Mouse (Mus musculus) embryonic facial prominence, embryonic 13.5 days (tissue): ENCODE results near the gene Lyrm1. TPM values are rescaled to one million over a fixed set of nuclear protein-coding genes. Genes with fewer than 3 reads are reported as not detected.

Experiments used
- ATAC-seq: fragments of 200-750 bp; cut with Nextera tagmentation; 2 replicates; pipeline ENCODE4 v1.8.0; 2017; ENCODE audit warnings: low read depth; ENCODE audit not compliant: insufficient number of reproducible peaks, insufficient read depth, low FRiP score, low TSS enrichment
- H3K27ac ChIP-seq: fragments of 300-500 bp; sonication (generic); 2 replicates; pipeline ENCODE4 v1.5.1; 2015; ENCODE audit warnings: moderate library complexity, mild to moderate bottlenecking, inconsistent platforms
- H3K27me3 ChIP-seq: fragments of 300-500 bp; sonication (generic); 2 replicates; pipeline ENCODE4 v1.6.1; 2015; ENCODE audit warnings: mild to moderate bottlenecking, inconsistent platforms
- H3K36me3 ChIP-seq: fragments of 300-500 bp; sonication (generic); 2 replicates; pipeline ENCODE4 v1.6.1; 2015; ENCODE audit warnings: mild to moderate bottlenecking, inconsistent platforms
- H3K4me1 ChIP-seq: fragments of 300-500 bp; sonication (generic); 2 replicates; pipeline ENCODE4 v1.6.1; 2015; ENCODE audit warnings: inconsistent platforms
- H3K4me2 ChIP-seq: fragments of 300-500 bp; sonication (generic); 2 replicates; pipeline ENCODE4 v1.6.1; 2015; ENCODE audit warnings: moderate library complexity, mild to moderate bottlenecking, inconsistent platforms
- H3K4me3 ChIP-seq: fragments of 300-500 bp; sonication (generic); 2 replicates; pipeline ENCODE4 v1.5.1; 2015; ENCODE audit warnings: mild to moderate bottlenecking, inconsistent platforms
- H3K9ac ChIP-seq: fragments of 300-500 bp; sonication (generic); 2 replicates; pipeline ENCODE4 v1.6.1; 2015; ENCODE audit warnings: mild to moderate bottlenecking, inconsistent platforms
- H3K9me3 ChIP-seq: fragments of 300-500 bp; sonication (generic); 2 replicates; pipeline ENCODE4 v1.6.1; 2016; ENCODE audit warnings: inconsistent platforms
- WGBS: fragments of 180-500 bp; shearing (Covaris S2); methylation state at CpG from one replicate; pipeline ENCODE4 v1.1.7; 2015; ENCODE audit warnings: mixed read lengths; 5-methylcytosine and 5-hydroxymethylcytosine counted together
- polyA plus RNA-seq: library from polyadenylated mRNA; unstranded; fragments of >200 nt; fragmentation: Nextera tagmentation; extraction: Ambion mirVana; gene quantifications from 2 replicates; pipeline ENCODE4 v1.2.1, GENCODE M21; 2015

Lyrm1 gene
- polyA plus RNA-seq, 1 experiment from 2014 or later = 12.4 TPM

DNA sequence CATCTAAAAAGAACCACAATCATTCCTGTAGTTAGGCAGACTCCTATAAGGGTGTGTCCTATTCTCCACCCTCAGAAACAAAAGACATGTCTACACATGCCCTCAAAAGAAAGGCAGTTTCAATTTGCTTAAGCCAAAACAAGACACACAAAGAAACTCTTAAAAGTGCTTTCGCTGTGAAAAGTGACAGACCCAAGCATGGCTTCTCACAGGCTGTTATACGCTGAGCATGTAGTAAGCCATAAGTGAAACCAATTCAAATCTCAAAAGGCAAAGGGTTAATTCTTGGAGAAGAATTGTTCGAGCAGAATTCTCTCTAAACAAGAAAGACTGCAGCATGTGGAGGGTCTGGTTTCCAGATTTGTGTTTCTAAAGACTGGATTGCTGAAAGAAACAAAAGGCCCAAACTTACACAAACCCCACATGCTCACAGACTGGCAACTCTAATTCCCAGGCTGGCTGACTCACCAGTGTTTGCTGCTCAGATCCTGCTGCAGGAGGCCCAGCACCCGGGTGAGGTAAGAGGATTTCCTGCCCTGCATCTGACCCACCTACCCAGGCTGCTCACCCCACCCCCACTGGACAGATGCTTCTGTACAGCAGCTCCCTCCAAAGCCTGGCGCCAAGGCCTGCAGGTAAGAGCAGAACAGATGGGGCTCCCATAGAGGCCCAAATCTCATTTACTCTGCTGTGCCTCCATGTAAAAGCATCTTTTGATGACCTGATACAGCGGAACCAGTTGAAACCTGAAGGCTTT lies 34.1 kb upstream of the Lyrm1 start:
- Histone ChIP-seq H3K9ac (peak overlapping the region; percentile 46; the same call in 1 of the 2 replicates), H3K36me3 (peaks cover 22% of the 10 kb centered on the region), H3K4me2 (peak overlapping the region; percentile 31), H3K9me3 (no peaks in the 10 kb centered on the region), H3K27me3 (no peaks in the 10 kb centered on the region), H3K4me3 (no peak overlapping the region), H3K4me1 (peaks cover 21% of the 10 kb centered on the region), H3K27ac (peak overlapping the region; percentile 91)
- peak; percentile 80; the same call in 1 of the 2 replicates for ATAC-seq
- WGBS = 20% methylated on average over 6 of the region's 6 CpGs

DNA sequence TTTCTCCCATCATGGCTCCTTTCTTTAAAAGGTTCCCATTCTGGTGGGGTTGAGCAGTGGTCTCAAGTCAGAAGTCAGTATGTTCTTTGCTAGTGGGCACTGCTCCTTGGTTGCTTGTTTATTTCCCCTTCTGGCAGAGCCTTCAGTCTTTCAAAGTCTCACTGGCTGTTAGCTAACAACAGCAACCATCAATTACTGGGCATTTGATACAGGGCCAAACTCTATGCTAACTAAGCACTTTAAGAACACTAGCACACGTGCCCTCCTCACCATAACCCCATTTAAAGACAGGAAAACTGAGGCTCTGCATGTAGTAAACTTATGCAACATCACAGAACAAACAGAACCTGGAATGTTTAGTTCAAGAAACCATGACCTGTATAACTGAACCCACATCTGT lies 33.5 kb upstream of the Lyrm1 start:
- WGBS = 25% methylated on average over 1 of the region's 1 CpGs
- H3K9ac ChIP-seq = peak overlapping the region; percentile 46; the same call in 1 of the 2 replicates

DNA sequence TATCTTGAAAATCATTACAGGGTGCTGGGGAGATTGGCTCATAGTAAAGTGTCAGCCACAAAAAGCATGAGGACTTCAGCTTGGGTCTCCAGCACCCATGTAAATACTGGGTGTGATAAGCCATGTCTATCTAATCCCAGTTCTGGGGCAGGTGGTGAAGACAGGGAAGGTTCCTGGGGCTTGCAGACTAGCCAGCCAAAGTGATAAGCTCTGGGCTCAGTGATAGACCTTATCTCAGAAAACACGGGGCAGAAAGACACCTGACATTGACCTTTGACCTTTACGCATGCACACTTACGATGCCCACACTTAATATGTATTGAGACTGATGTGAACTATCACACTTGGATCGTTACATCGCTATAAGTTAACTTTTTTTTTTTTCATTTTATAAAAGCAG lies 31.2 kb upstream of the Lyrm1 start:
- no peaks in the 10 kb centered on the region for H3K27me3 ChIP-seq
- H3K4me3 ChIP-seq = no peak overlapping the region
- peaks cover 5% of the 10 kb centered on the region; the same call in 1 of the 2 replicates for H3K36me3 ChIP-seq
- no peak overlapping the region for H3K9ac ChIP-seq
- no peaks in the 10 kb centered on the region for H3K9me3 ChIP-seq
- no peak overlapping the region for H3K4me2 ChIP-seq
- no peak overlapping the region for H3K27ac ChIP-seq
- ATAC-seq = no peak
- H3K4me1 ChIP-seq = peaks cover 21% of the 10 kb centered on the region
- 87% methylated on average over 5 of the region's 5 CpGs for WGBS

More for the DNA sequence above, 33.5 kb upstream of the Lyrm1 start:
- no peak overlapping the region for H3K4me3 ChIP-seq
- H3K9me3 ChIP-seq = no peaks in the 10 kb centered on the region
- H3K36me3 ChIP-seq = peaks cover 18% of the 10 kb centered on the region
- ATAC-seq = no peak
- no peaks in the 10 kb centered on the region for H3K27me3 ChIP-seq
- H3K27ac ChIP-seq = peak overlapping the region; percentile 91
- H3K4me2 ChIP-seq = peak overlapping the region; percentile 31; the same call in 1 of the 2 replicates
- H3K4me1 ChIP-seq = peaks cover 21% of the 10 kb centered on the region

- WGBS = 58% methylated on average over 1 of the region's 1 CpGs
- Histone ChIP-seq H3K4me2 (no peak overlapping the region), H3K9me3 (no peaks in the 10 kb centered on the region), H3K4me3 (no peak overlapping the region), H3K27me3 (no peaks in the 10 kb centered on the region), H3K27ac (no peak overlapping the region), H3K4me1 (peaks cover 12% of the 10 kb centered on the region), H3K36me3 (0 out of 2 replicates have a peak, but pooled peaks cover 3% of the 10 kb centered on the region), H3K9ac (no peak overlapping the region)
- no peak for ATAC-seq
Observed at GRCm38 (mm10) chr7:119866136-119866535, 29.5 kb upstream of the Lyrm1 start.

GRCm38 (mm10) chr7:119872204-119872603 lies 23.5 kb upstream of the Lyrm1 start:
- WGBS = 79% methylated on average over 4 of the region's 4 CpGs
- H3K9ac ChIP-seq = no peak overlapping the region

DNA sequence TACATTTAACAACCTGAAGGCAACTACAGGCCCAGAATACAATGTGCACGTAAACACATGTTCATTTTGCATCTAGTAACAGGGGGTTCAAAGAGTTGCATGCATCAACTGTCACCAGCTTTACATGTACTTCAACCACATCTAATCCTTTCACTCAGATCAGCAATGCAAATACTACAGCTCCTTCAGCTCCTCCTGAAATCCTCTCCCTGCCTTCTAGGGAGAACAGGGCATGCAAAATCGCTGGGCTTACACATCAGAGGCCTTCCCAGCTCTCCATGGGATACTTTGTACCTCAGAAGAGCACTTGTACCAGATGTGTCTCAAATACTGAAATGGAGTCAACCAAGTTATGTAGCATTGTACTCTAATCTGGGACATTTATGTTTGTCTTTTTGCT lies 22.6 kb upstream of the Lyrm1 start:
- no peak overlapping the region for H3K4me3 ChIP-seq
- no peaks in the 10 kb centered on the region for H3K9me3 ChIP-seq
- no peaks in the 10 kb centered on the region; the same call in 1 of the 2 replicates for H3K4me1 ChIP-seq
- no peak overlapping the region for H3K27ac ChIP-seq
- ATAC-seq = no peak
- H3K36me3 ChIP-seq = peaks cover 6% of the 10 kb centered on the region; the same call in 1 of the 2 replicates
- no peak overlapping the region for H3K4me2 ChIP-seq
- WGBS = 34% methylated on average over 2 of the region's 2 CpGs
- H3K9ac ChIP-seq = no peak overlapping the region
- H3K27me3 ChIP-seq = no peaks in the 10 kb centered on the region

More at GRCm38 (mm10) chr7:119872204-119872603, 23.5 kb upstream of the Lyrm1 start:
- Histone ChIP-seq H3K27me3 (no peaks in the 10 kb centered on the region), H3K4me3 (no peak overlapping the region), H3K4me2 (no peak overlapping the region), H3K4me1 (no peaks in the 10 kb centered on the region; the same call in 1 of the 2 replicates), H3K27ac (no peak overlapping the region), H3K36me3 (no peaks in the 10 kb centered on the region), H3K9me3 (no peaks in the 10 kb centered on the region)
- no peak for ATAC-seq

DNA sequence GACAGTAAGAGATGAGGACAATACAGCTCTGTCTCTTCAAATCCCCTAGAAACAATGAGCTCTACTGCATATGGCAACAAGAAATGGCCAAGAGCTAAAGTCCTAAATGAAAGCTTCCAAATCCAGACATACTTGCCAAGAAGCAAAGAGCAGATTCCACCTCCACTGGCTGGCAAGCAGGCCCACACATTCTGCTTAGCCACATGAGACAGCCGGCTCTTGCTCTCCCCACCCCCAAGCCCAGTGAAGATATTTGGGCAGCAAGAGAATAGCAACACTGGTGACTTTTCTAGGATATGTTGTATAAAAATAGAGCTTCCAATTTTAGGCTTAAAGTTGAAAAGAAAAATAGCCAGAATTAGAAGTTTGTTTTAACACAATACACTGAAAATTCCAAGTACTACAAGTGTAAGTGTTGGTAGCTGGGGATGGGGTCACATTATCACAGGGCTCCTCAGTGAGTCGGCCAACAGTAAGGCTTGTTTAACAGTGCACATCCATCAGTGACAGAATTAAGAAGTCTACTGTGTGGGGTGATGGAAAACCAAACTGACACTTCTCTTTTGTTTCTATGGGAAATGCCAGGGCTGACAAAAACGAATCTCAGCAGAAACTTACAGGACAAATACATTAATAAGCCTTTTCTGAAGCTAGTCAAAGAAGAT lies 19.8 kb upstream of the Lyrm1 start:
- no peak overlapping the region for H3K27ac ChIP-seq
- WGBS = 68% methylated on average over 3 of the region's 3 CpGs
- H3K9me3 ChIP-seq = no peaks in the 10 kb centered on the region
- ATAC-seq = no peak
- peaks cover 17% of the 10 kb centered on the region for H3K36me3 ChIP-seq
- H3K4me2 ChIP-seq = no peak overlapping the region
- no peaks in the 10 kb centered on the region; the same call in 1 of the 2 replicates for H3K4me1 ChIP-seq
- H3K4me3 ChIP-seq = no peak overlapping the region
- no peak overlapping the region for H3K9ac ChIP-seq
- H3K27me3 ChIP-seq = no peaks in the 10 kb centered on the region

DNA sequence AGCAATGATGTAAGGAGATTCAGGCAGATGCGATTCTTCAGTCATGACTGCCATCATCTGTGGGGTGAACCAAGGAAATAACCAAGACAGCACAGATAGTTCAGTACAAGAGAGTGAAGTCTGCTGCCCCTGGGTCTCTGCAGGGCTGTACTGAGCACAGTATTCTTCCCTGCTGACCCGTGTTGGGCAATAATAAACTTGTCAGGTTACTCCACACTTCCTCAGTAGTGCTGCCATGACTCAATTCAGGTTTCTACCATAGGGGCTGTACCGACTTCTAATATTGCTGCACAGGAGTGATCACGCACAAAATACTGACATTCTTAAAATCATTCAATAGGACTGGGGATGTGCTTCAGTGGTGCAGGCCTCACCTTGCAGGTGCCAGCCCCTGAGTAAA lies 16.5 kb upstream of the Lyrm1 start:
- no peak for ATAC-seq
- Histone ChIP-seq H3K27me3 (no peaks in the 10 kb centered on the region), H3K4me3 (no peak overlapping the region), H3K9me3 (no peaks in the 10 kb centered on the region), H3K4me1 (no peaks in the 10 kb centered on the region; the same call in 1 of the 2 replicates), H3K4me2 (no peak overlapping the region), H3K9ac (no peak overlapping the region), H3K27ac (no peak overlapping the region), H3K36me3 (peaks cover 17% of the 10 kb centered on the region)
- WGBS = 95% methylated on average over 4 of the region's 4 CpGs

- H3K27me3 ChIP-seq = no peaks in the 10 kb centered on the region
- ATAC-seq = no peak
- WGBS = 90% methylated on average over 5 of the region's 5 CpGs
- H3K4me3 ChIP-seq = no peak overlapping the region
- H3K36me3 ChIP-seq = peaks cover 17% of the 10 kb centered on the region
- no peak overlapping the region for H3K4me2 ChIP-seq
- H3K9me3 ChIP-seq = no peaks in the 10 kb centered on the region
- no peaks in the 10 kb centered on the region; the same call in 1 of the 2 replicates for H3K4me1 ChIP-seq
- no peak overlapping the region for H3K9ac ChIP-seq
- H3K27ac ChIP-seq = no peak overlapping the region
Observed at GRCm38 (mm10) chr7:119880345-119880744, 15.3 kb upstream of the Lyrm1 start.

DNA sequence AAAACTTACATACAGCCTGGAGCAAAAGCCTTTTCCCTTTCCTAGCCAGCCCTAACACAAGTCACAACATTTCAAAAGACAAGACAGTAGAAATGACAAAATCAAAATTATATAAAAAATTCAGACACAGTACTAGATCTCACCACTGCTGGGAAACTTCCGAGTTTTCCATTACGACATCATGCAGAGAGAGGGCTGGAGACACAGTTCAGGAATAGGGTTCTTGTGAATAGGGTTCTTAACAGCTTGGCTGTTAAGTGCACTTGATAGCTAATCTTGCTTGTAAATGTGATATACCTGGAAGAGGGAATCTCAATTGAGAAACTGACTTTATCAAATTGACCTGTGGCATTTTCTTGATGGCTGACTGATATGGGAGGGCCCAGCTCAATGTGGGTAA lies 14.4 kb upstream of the Lyrm1 start:
- no peak overlapping the region for H3K4me3 ChIP-seq
- no peak overlapping the region for H3K9ac ChIP-seq
- 89% methylated on average over 2 of the region's 2 CpGs for WGBS
- no peaks in the 10 kb centered on the region for H3K27me3 ChIP-seq
- no peaks in the 10 kb centered on the region for H3K9me3 ChIP-seq
- H3K4me2 ChIP-seq = no peak overlapping the region
- ATAC-seq = no peak
- no peak overlapping the region for H3K27ac ChIP-seq
- no peaks in the 10 kb centered on the region for H3K4me1 ChIP-seq
- H3K36me3 ChIP-seq = peaks cover 17% of the 10 kb centered on the region

- no peak overlapping the region for H3K4me3 ChIP-seq
- no peak overlapping the region for H3K27ac ChIP-seq
- no peak for ATAC-seq
- H3K9ac ChIP-seq = no peak overlapping the region
- no peaks in the 10 kb centered on the region for H3K9me3 ChIP-seq
- WGBS = 90% methylated on average over 4 of the region's 4 CpGs
- H3K4me1 ChIP-seq = no peaks in the 10 kb centered on the region
- H3K27me3 ChIP-seq = no peaks in the 10 kb centered on the region
- H3K4me2 ChIP-seq = no peak overlapping the region
- H3K36me3 ChIP-seq = no peaks in the 10 kb centered on the region
Observed at GRCm38 (mm10) chr7:119887887-119888286, 7.8 kb upstream of the Lyrm1 start.

GRCm38 (mm10) chr7:119892198-119892597 lies 3.5 kb upstream of the Lyrm1 start:
- WGBS = 84% methylated on average over 1 of the region's 1 CpGs
- no peaks in the 10 kb centered on the region for H3K9me3 ChIP-seq
- H3K4me3 ChIP-seq = no peak overlapping the region
- H3K4me1 ChIP-seq = peaks cover 17% of the 10 kb centered on the region
- H3K36me3 ChIP-seq = no peaks in the 10 kb centered on the region
- no peaks in the 10 kb centered on the region for H3K27me3 ChIP-seq
- H3K27ac ChIP-seq = no peak overlapping the region
- no peak for ATAC-seq
- no peak overlapping the region for H3K9ac ChIP-seq
- no peak overlapping the region for H3K4me2 ChIP-seq
